Mouse (Mus musculus) cerebellum, adult 11 months (tissue): Measurements from ENCODE around the gene Pptc7.
A peak's percentile ranks its signal among the peaks of the same experiment; 100 is the strongest.
"Not testable (repeated sequence)": the region's sequence is repeated elsewhere in the genome, so short reads cannot be mapped to it uniquely, and the experiment has no call there.

Experiments used
- DNase-seq: peaks from one replicate; pipeline ENCODE4 v3.0.0; 2022

Pptc7 gene

DNA sequence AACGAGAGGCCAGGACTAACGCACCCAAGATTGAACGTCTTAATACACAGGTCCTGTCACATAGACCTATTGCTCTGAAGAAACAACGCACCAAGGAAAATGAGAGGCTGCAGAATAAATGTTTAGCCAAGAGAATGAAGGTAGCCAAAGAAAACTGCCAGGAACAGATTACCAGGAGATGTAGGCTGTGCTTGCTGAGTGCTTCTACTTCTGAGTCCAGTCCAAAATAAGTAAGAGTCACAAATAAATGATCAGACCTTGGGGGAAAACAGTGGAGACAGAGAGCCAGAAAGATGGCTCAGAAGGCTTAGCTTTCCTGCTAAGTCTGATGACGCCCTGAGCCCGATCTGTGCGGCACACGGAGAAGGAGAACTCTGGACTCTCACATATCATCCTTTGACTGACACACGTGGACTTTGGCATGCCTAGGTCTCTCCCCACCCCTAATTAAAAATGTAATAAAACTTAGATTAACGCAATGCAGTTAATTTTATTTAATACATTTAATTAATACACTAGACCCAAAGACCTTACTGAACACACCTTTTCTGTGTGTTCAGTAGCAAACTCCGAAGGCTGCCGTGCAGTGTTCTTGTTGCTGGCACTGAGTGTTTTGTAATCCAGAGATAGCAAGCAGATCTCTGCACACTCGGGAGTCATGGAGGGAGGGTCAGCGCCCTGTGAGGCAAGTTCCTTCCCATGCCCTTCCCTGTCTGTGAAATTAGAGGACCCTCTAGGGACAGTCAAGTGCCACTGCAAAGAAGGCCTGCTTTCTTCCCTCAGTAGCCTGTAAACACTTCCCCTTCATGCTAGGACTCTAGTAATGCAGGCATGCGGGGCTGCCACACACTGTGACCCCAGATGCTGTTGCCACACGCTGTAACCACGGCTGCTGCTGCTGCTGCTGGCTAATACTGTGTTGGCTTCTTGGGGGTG is 18.9 kb downstream of the Pptc7 start:
- no peak for DNase-seq

DNA sequence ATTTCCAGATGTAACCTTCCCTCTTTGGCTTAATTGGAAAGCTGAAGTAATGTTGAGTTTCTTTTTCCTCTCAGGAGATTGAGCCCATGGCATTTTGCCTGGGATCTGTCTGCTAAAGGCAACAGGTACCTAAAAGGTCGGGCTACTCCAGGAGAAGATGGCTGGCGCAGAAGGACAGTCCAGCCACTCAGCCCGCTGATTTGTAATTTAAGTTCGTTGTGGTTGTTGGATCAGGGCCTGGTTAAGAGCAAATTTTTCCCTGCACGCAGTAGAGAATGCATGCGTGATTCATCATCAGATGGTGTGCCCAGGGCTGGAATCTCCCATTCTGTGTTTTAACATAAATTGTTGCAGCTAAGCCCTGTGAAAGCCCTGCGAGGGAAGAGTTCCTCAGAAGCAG is 19.8 kb downstream of the Pptc7 start:
- DNase-seq = no peak

DNA sequence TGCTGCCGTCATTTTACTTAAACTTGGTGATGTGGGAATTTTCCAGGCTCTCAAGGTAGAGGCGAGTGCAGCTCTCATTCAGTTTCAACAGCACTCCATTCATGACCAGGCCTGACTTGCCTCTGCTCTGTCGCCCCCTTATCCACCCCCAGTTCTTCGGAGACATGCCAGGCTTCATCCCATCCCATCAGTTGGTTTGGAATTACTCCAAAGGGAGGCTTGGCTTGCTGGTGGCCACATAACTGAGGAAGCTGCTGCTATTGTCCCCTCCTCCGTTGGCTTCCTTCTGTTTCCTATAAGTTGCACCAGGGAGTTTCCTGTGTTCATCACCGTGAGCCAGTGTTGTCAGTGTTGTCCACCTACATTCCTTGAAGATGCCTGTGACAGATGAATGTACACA is 20.4 kb downstream of the Pptc7 start:
- DNase-seq = no peak

DNA sequence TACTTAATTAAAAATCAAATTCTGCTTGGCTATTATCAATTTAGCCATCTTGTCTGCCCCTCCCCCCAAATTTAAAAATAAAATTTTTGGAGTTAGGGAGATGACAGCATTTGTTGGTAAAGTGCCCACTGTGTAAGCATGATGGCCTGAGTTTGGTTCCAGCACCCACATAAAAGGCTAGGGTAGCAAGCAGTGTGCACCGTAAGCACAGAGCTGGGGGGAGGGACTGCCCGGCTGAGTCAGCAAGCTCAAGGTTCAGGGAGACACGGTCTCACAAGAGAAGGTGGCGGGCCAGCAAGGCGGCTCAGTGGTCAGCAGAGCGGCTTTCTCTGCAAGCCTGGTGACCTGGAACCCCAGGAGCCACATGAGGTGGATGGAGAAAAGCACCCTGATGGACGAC is 21.3 kb downstream of the Pptc7 start:
- no peak for DNase-seq

DNA sequence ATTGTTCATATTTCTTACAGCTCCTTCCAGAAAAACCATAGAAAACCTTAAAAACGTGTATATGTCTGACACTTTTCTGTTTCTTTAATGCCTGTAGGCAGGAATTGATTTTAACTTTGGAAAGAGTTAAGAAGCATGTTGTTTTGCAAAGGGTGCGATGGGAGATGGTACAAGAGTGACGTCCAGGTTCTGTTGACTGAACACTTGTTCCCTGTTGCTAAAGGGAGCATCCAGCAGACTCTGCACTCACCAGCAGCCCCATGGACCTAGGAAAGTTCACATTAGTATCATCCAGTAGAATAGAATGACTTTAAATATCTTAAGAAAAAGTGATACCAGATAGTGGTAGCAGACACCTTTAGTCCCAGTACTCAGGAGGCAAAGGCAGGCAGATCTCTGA is 22.4 kb downstream of the Pptc7 start:
- no peak for DNase-seq

DNA sequence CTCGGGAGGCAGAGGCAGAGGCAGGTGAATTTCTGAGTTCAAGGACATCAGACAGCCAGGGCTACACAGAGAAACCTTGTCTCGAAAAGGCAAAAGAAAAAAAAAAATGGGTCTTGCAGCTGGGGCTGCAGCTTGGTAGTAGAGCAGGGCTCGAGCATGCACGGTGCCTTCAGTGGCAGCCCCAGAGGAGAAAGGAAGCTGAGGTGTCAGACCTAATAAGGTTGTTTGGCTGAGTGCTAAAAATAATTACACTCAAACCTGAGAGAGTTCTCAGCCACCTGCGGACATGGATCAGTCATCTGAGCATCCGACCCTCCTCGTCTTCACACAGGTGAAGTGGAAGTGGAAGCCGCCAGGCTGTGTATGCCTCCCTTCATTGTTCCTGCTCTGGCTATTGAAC is 26.5 kb downstream of the Pptc7 start:
- DNase-seq = no peak

DNA sequence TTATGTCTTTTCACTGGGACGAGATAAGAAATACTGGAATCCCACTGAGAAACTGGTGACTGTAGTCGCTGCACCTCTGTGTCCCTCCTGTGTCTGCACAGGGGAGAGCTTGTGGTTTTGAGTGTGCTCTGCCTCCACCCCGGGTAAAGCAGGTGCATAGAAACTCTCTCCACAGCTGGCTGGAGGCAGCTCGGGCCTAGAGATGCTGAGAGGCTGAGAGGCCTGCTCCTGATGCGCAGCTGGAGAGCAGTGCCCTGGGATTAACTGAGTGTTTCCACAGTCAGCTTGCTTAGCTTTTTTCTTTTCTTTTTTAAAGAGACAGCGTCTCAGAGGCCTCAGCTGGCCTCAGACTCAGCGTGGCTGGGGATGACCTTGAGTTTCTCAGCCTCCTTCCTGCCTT is 27.5 kb downstream of the Pptc7 start:
- DNase-seq = no peak

DNA sequence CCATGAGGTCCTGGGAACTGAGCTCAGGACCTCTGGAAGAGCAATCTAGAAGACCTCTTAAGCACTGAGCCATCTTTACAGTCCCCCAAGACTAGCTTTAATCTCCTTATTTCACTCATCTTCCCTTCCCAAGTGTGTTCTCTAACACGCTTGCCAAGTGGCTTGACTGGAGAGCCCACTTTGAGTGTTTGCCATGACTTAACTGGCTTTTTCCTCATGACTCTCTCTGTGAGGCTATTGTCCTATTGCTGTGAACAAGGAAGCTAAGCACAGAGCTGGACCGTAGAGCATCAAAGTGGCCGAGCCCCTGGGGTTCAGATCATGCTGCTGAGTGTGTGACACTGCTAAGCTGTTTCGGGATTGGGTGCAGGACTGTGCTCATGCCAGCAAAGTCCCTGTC is 28.2 kb downstream of the Pptc7 start:
- no peak for DNase-seq

DNA sequence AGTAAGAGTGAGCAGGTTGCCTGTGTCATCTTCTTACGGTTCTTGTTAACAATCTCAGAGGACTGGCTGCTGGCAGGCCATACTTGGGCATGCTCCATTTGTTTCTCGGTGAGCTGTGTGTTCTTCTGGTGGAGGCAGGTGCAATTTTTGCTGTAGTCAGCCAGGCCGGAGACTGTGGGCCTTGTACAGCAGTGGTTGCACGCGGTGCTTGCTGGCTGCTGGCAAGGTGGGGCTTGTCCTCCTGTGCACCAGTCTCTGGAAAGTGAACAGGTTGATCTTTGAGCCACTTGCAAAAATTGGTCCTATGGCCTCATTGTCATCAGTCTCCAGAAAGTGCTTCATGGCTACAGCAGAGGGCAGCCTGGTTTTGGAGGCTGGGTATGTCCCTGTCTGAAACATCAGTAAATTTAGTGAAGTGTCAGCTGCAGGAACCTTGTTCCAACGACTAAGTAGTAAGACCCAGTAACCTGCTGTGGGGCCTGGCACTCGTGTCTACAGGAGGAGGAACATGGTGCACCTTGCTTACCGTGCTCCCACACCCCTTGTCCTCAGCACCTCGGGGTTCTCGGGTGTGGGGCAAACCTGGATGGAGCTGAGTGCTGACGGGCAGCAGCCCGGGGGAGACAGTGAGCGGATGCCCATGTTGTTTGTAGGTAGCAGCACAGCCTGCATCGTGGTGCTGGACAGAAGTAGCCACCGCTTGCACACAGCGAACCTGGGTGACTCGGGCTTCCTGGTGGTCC is 28.9 kb downstream of the Pptc7 start:
- no peak for DNase-seq

DNA sequence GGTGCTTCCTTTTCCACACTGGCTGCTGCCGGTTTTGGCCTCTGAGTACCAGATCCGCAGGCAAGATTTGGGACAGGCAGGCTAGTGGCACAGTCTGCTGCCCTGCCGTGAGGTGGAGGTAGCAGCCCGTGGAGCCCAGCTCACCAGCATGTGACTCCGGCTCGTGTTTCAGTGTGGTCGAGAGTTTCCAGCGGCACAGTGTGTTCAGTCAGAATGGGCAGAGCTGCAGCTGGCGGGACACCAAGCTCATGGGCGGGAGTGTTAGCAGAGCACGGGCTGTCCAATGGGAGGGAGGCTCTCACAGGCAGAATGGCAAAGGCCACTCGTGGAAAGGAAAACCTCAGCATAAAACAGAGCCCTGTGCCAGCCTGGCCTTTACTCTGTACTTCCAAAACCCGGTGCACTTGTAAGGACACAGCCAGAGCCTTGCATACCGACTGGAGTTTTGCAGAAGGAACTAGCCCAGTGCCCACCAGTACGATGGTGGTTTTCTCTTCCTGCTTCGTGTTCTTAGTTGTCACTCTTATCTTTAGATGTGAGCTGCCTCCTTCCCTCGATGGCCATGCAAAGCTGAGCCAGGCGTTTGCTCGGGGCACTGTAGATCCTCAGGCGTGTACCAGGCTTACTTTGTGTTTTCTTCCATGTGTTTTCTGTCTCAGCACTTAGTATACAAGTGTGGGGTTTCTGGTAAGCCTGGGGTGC is 31.0 kb downstream of the Pptc7 start:
- peak; percentile 90 for DNase-seq

DNA sequence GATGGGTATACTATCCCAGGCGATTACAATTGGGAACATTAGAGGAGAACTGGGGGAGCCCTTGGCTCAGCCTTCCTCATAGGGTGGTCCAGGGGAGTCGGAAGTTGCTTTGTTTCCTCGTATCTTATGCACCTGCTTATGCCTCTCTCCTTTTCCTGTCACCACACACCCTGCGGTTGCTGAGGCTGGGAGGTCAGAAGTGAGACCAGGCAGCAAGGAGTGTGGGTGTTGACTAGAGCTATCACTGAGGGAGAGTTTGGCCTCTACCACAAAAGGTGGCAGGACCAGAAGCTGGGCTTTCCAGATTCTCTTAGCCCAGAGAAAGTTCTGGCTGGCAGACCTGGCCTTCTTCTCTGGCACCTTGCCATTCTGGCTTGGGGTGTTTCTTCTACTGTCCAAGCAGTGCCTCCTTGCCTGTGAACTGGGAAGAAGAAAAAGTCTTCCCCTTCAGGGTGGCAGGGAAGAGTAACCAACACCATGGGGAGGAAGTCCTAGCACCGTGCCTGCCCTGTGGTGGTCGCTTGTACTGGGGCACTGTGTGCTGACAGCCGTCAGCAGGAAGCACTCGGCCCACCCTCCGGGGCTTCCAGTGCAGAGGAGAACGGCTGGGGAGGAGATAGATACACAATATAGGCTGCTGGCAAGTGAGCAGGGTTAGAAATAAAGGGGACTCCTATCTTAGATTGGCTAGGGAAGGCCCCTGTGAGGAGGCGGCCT is 33.3 kb downstream of the Pptc7 start:
- DNase-seq = peak; percentile 49

DNA sequence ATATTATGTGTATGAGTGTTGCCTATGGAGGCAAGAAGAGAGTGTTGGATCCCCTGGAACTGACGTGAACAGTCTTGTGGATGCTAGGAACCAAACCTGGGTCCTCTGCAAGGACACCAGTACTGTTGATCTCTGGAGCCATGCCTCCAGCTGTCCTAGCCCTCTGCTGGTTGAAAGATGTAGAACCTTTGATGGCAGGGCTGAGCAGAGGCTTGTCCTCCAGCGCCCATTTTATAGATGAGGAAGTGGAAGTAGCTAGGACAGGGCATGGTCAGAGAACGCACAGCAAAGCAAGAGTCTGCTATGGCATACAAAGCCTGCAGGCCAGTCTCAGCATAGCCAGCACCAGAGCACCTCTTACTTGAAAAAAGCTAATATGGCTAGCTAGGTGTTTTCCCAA is 33.9 kb downstream of the Pptc7 start:
- no peak for DNase-seq

DNA sequence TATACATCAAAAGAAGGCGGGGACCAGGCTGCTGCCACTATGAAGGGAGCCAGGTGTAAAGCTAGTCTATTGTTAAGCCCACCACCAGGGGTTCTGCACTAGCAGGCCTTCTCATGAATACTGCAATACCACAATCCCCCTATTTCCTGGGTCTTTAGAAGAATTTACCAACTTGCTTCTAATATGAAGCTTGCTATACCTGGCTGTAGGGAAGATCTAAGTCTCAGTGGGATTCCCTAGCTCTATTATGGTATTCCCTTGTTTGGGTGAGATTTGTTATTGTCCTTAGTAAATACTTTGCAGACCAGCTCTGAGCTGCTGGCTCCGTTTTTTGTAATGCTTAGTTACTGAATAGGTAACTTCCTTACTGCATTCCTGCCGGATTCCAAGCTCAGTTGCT is 34.8 kb downstream of the Pptc7 start:
- not testable (repeated sequence) for DNase-seq

DNA sequence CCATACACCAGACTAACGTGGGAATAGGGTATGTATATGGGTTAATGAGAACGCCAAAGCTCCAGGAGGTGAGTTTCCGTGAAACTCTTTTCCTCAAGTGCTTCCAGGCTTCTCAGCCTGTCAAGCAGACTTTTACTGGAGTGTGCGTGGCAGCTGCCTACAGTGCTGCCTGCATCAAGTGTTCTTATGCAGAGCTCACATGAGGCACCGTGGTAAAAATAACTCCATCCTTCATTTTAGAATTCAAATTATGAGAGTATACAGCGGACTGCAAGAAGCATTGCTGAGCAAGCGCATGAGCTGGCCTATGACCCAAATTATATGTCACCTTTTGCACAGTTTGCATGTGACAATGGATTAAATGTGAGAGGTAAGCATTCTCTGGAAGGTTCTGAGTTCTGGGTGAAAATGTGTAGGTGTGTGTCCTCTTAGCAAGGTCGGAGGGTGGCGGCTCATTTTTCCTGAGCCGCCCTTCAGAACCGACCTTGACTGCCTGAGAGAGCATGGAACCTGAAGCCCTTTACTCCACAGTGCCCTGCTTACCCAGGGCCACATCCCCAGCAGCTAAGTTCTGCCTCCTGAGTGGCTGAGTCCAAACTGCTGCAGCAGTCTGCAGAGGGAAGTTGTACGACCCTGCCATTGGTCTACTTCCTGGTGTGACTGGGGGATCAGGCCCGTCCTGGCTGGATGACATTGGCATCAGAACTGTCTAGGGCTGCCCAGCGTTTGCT is 35.5 kb downstream of the Pptc7 start:
- DNase-seq = no peak

DNA sequence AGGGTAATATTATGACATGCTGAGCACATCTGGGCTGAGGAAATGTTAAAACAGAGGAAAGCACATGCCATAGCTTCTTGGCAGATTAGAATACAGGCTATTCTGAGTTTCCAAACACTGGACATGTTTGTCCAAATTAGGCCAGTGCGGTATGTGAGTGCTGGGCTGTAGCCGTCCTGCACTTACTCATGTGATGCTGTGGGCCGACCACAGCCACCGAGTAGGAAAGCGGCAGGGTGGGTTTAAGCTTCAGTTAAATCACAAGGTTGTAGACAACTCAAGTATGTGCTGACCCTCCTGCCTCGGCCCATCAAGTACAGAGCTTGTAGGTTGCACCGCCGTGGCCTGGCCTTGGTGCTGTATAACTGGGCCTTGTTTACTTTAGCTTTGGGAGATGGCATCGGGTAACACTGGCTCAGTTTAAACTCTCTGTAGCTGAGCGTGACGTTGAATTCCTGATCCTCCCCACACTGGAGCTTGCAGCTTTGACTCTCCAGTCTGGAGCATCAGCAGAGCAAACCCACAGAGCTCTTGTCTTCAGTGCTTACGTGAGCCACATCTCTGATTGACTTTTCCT is 36.1 kb downstream of the Pptc7 start:
- DNase-seq = no peak

DNA sequence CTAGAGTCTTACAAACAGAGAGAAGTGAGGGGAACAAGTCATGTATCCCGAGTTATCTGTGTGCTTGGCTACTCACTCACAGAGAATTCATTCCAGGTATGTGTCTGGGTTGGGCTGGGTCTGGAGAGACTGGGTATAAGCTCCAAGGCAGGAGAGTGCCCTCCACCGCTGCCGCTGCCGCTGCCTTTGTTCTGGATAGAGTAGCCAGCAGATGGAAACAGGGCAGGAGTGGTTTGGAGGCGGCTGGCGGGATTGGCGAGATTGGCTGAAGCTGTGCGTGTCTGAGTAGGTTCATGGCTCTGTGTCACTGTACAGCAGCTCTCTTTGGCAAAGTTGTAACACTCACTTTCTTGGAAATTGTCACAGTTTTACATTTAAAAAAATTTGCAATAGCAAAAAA is 39.4 kb downstream of the Pptc7 start:
- DNase-seq = no peak

DNA sequence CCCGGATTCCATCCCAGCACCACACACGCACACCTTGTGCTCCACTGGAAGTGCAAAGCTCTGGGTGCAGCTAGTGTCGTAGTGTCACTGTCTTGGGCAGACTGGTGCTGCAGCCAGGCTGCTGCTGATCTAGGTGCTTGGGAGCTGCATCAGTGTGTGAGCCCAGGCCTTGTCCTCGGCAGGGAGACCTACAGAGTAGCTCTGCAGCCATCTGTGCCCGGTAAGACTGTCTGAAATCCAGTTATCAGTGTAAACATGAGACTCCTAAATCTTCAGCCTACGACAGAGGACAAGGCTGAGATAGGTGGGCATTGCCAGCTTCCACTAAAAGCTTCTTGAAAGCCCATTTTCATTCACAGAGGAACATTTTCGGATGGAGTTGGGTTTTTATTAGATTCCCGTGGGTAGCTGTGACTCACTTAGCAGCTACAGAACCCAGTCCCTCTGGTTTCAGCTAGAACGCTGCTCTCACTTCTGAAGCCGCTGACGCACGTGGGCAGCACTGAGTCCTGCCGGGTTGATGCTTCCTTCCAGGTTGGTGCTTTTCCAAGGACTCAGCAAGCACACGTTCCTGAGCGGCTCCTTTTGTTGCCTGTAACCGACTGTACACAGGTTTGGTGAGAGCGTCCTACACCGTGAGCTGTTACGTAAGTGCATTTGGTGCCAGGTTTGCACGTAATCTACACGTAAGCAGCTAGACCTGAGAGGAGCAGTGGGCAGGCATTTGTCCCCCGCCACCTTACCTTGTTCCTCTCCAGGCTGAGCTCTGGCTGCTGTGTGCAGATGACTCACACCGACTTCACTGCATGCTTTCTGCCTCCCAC is 40.7 kb downstream of the Pptc7 start:
- peak; percentile 85 for DNase-seq

DNA sequence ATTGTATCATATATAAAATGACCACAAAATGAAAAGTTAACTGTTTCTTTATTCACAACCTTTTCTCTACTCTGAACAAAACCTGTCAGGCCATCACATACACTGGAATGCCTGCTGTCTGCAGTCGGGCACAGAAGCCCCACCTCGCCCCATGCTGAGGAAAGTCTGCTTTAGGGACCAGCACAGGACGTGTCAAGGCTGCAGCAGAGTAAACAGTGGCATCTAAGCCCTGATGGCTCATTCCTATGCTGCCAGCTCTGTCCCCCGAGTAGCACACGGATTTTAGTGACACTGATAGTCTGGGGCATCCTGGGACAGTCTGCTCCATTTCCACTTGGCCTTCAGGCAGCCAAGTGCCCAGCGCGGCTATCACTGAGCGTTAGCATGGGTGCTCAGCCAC is 41.3 kb downstream of the Pptc7 start:
- no peak for DNase-seq

DNA sequence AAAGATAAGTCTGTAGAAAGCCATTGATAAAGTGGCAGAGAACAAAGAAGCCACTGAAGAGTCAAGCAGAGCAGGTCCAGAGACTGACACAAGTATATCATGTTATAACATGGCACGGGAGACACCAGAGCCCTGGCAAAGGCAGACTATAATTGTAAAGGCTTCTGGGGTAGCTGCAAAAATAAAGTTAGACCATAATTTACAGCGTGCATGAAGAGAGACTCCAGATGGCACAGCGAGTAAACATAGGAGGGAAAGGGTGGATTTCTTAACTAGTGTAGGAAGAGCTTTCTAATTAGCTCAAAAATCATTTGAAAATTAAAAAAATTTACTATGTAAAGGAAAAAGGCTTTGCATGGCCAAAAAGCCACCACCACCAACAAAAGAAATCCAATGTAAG is 43.1 kb downstream of the Pptc7 start:
- DNase-seq = no peak

DNA sequence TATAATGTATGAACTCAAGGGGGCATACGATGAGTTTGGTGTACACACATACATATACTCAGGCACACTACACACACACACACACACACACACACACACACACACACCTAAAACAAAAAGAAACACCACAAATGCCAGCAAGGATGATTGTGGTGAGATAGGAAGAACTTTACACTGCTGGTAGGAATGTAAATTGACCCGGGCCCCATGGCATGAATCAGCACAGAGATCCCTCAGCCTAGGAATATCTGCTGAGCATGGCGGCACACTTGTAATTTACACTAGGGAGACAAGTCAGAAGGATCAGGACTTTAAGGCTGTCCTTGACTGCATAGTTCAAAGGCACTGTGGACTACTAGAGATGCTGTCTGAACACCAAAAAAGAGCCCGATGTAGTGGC is 46.1 kb downstream of the Pptc7 start:
- no peak for DNase-seq

DNA sequence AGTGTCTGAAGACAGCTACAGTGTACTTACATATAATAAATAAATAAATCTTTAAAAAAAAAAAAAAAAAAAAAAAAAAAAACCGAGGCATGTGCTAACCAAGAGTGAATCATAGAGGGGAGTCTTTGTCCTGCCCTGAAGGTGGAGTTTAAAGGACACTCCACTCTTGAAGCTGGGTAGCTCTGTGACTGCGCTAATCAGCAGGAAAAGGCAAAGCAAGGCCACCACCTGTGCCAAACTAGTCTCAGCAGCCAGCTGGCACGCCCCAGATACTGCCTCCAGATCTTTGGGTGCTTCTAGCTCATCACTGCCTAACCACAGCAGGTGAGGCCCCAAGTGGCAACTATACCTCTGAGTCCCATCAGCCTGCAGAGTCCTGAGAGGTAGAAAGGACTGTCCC is 50.5 kb downstream of the Pptc7 start:
- no peak for DNase-seq
